8 mouse cellular contexts compared by ENCODE assay signal in genomic region chr7:141429310-141429709, GRCm38 (mm10). TPM values are rescaled to one million over a fixed set of nuclear protein-coding genes. Genes with fewer than 3 reads are reported as not detected.
DNase-seq lines count a peak whose midpoint lies in the region; ATAC-seq and TF ChIP-seq lines count a peak whose summit lies in the region.

Gene Cend1 (minus strand): TSS chr7:141429491.

- H3K36me3 ChIP-seq in kidney, embryonic 15.5 days, result peaks cover 39% of the 10 kb centered on the region
- peaks cover 39% of the 10 kb centered on the region for H3K36me3 ChIP-seq in limb, embryonic 14.5 days (ENCODE audit: control insufficient read depth, insufficient read depth, low read length)
- H3K36me3 ChIP-seq in neural tube, embryonic 11.5 days (ENCODE audit: control insufficient read depth, insufficient read depth, low read length), result peaks cover 9% of the 10 kb centered on the region

- H3K27me3 ChIP-seq in kidney, embryonic 15.5 days, result no peaks in the 10 kb centered on the region
- no peaks in the 10 kb centered on the region for H3K27me3 ChIP-seq in limb, embryonic 14.5 days (ENCODE audit: control insufficient read depth, insufficient read depth, low read length)
- H3K27me3 ChIP-seq in neural tube, embryonic 11.5 days (ENCODE audit: control insufficient read depth, insufficient read depth, low read length), result no peaks in the 10 kb centered on the region

- ATAC-seq in CD4-positive, CD25-positive, alpha-beta regulatory T cell, adult 4 months, result no peak
- ATAC-seq in kidney, embryonic 15.5 days (replicated peaks; ENCODE audit: low FRiP score), result peak; percentile 79
- ATAC-seq in limb, embryonic 14.5 days (ENCODE audit: low FRiP score, low read depth), result peak; percentile 62
- peak; percentile 72 for ATAC-seq in neural tube, embryonic 11.5 days (ENCODE audit: insufficient read depth, low FRiP score, low TSS enrichment)

- peak within 1 kb of the TSS; percentile 28 for H3K4me3 ChIP-seq in kidney, embryonic 15.5 days (replicated peaks)
- peak within 1 kb of the TSS; percentile 19 for H3K4me3 ChIP-seq in limb, embryonic 14.5 days (replicated peaks; ENCODE audit: low read length)
- peak within 1 kb of the TSS; percentile 38 for H3K4me3 ChIP-seq in neural tube, embryonic 11.5 days (ENCODE audit: low read depth, low read length)

- 6% methylated on average over 19 of the region's 19 CpGs for WGBS in kidney, embryonic 15.5 days
- WGBS in limb, embryonic 14.5 days, result 4% methylated on average over 19 of the region's 19 CpGs
- WGBS in neural tube, embryonic 11.5 days, result 3% methylated on average over 19 of the region's 19 CpGs

- H3K4me1 ChIP-seq in kidney, embryonic 15.5 days, result peaks cover 34% of the 10 kb centered on the region
- peaks cover 14% of the 10 kb centered on the region for H3K4me1 ChIP-seq in limb, embryonic 14.5 days (ENCODE audit: control insufficient read depth, insufficient read depth, low read length)
- H3K4me1 ChIP-seq in neural tube, embryonic 11.5 days (ENCODE audit: control insufficient read depth, insufficient read depth, low read length), result peaks cover 18% of the 10 kb centered on the region

- H3K4me2 ChIP-seq in kidney, embryonic 15.5 days, result peak within 1 kb of the TSS; percentile 50
- H3K4me2 ChIP-seq in limb, embryonic 14.5 days (replicated peaks; ENCODE audit: low read depth, low read length, severe bottlenecking), result peak within 1 kb of the TSS; percentile 39
- H3K4me2 ChIP-seq in neural tube, embryonic 11.5 days (ENCODE audit: low read depth), result peak within 1 kb of the TSS; percentile 57

- 0 out of 2 replicates have a peak within 1 kb of the TSS, but pooled peaks have one; percentile 10 for H3K9ac ChIP-seq in kidney, embryonic 15.5 days
- H3K9ac ChIP-seq in limb, embryonic 14.5 days (ENCODE audit: low read depth, low read length, severe bottlenecking), result peak within 1 kb of the TSS; percentile 40
- peak within 1 kb of the TSS; percentile 59 for H3K9ac ChIP-seq in neural tube, embryonic 11.5 days (ENCODE audit: low read length)

- TF ChIP-seq POLR2A in limb, embryonic 14.5 days (IDR thresholded peaks at IDR 0.05; ENCODE audit: borderline replicate concordance, extremely low read depth, insufficient read depth, insufficient read length), result no peak

- no peaks in the 10 kb centered on the region for H3K9me3 ChIP-seq in kidney, embryonic 15.5 days (replicated peaks)
- no peaks in the 10 kb centered on the region for H3K9me3 ChIP-seq in limb, embryonic 14.5 days (ENCODE audit: control insufficient read depth, low read length)
- no peaks in the 10 kb centered on the region for H3K9me3 ChIP-seq in neural tube, embryonic 11.5 days (ENCODE audit: control insufficient read depth, low read length)

- no peak within 1 kb of the TSS for H3K27ac ChIP-seq in kidney, embryonic 15.5 days
- H3K27ac ChIP-seq in limb, embryonic 14.5 days (replicated peaks; ENCODE audit: low read depth, low read length), result no peak within 1 kb of the TSS
- peak within 1 kb of the TSS; percentile 50; the same call in 1 of the 2 replicates for H3K27ac ChIP-seq in neural tube, embryonic 11.5 days (ENCODE audit: low read depth, low read length)

- DNase-seq in CD4-positive, CD25-positive, alpha-beta regulatory T cell, adult 2 months (ENCODE audit: low read depth, low spot score), result peak; percentile 59
- DNase-seq in cerebellum, postnatal 14 days, result peak; percentile 82 to 90
- DNase-seq in frontal cortex, postnatal 36 days (ENCODE audit: low spot score in 2 of 2), result peak; percentile 92 to 93
- DNase-seq in limb, embryonic 14.5 days (ENCODE audit: low spot score), result peak; percentile 52
- peak; percentile 78 for DNase-seq in neural tube, embryonic 11.5 days (ENCODE audit: low spot score)
- no peak for DNase-seq in urinary bladder, postnatal 25 days (ENCODE audit: low spot score)

RNA-seq across cellular contexts. Expression of gene Cend1, which starts in this region (rescaled TPM):
- not detected for polyA plus RNA-seq in CD4-positive, CD25-positive, alpha-beta regulatory T cell, adult 4 months (2017; shearing (Covaris generic))
- 2.6 and 3.4 TPM in 2 replicates for polyA plus RNA-seq in kidney, embryonic 15.5 days (2015; fragmentation: Nextera tagmentation; extraction: Ambion mirVana)
- polyA plus RNA-seq in limb, embryonic 14.5 days (2012; rRNA removed), result 1.8 TPM in 2 replicates
- 0.66 and 0.75 TPM in 2 replicates for polyA plus RNA-seq in limb, embryonic 14.5 days (2014; fragmentation: Nextera tagmentation; extraction: Ambion mirVana)
- 8.8 and 13.9 TPM in 2 replicates for polyA plus RNA-seq in neural tube, embryonic 11.5 days (2014; fragmentation: Nextera tagmentation; extraction: Ambion mirVana)
